Mouse (Mus musculus) limb, embryonic 15.5 days (tissue): ENCODE results near the gene Grik1. TPM values are rescaled to one million over a fixed set of nuclear protein-coding genes. Genes with fewer than 3 reads are reported as not detected.

Experiments used
- ATAC-seq: fragments of 200-750 bp; cut with Nextera tagmentation; 2 replicates; pipeline ENCODE4 v1.8.0; 2017; ENCODE audit warnings: low read depth, moderate TSS enrichment; ENCODE audit not compliant: insufficient number of reproducible peaks, low FRiP score, low TSS enrichment
- H3K27ac ChIP-seq: fragments of 300-500 bp; sonication (generic); 2 replicates; pipeline ENCODE4 v1.5.1; 2015; ENCODE audit warnings: moderate library complexity, mild to moderate bottlenecking, inconsistent platforms
- H3K27me3 ChIP-seq: fragments of 300-500 bp; sonication (generic); 2 replicates; pipeline ENCODE4 v1.6.1; 2015; ENCODE audit warnings: inconsistent platforms
- H3K36me3 ChIP-seq: fragments of 300-500 bp; sonication (generic); 2 replicates; pipeline ENCODE4 v1.6.1; 2015; ENCODE audit warnings: inconsistent platforms
- H3K4me1 ChIP-seq: fragments of 300-500 bp; sonication (generic); 2 replicates; pipeline ENCODE4 v1.6.1; 2015; ENCODE audit warnings: inconsistent platforms
- H3K4me2 ChIP-seq: fragments of 300-500 bp; sonication (generic); 2 replicates; pipeline ENCODE4 v1.6.1; 2015; ENCODE audit warnings: mild to moderate bottlenecking, inconsistent platforms
- H3K4me3 ChIP-seq: fragments of 300-500 bp; sonication (generic); 2 replicates; pipeline ENCODE4 v1.5.1; 2015; ENCODE audit warnings: mild to moderate bottlenecking, inconsistent platforms
- H3K9ac ChIP-seq: fragments of 300-500 bp; sonication (generic); 2 replicates; pipeline ENCODE4 v1.6.1; 2015; ENCODE audit warnings: inconsistent platforms
- H3K9me3 ChIP-seq: fragments of 300-500 bp; sonication (generic); 2 replicates; pipeline ENCODE4 v1.6.1; 2016; ENCODE audit warnings: inconsistent platforms
- WGBS: fragments of 180-500 bp; shearing (Covaris S2); methylation state at CpG from one replicate; pipeline ENCODE4 v1.1.7; 2015; 5-methylcytosine and 5-hydroxymethylcytosine counted together
- polyA plus RNA-seq: library from polyadenylated mRNA; unstranded; fragments of >200 nt; fragmentation: Nextera tagmentation; extraction: Ambion mirVana; gene quantifications from 2 replicates; pipeline ENCODE4 v1.2.1, GENCODE M21; 2015

Gene Grik1
- polyA plus RNA-seq, 1 experiment from 2014 or later: 2.8 TPM

- no peaks in the 10 kb centered on the region for H3K36me3 ChIP-seq
- H3K4me2 ChIP-seq: no peak overlapping the region
- no peaks in the 10 kb centered on the region for H3K9me3 ChIP-seq
- H3K27ac ChIP-seq: no peak overlapping the region
- no peaks in the 10 kb centered on the region for H3K27me3 ChIP-seq
- no peak overlapping the region for H3K9ac ChIP-seq
- H3K4me1 ChIP-seq: peaks cover 5% of the 10 kb centered on the region; the same call in 1 of the 2 replicates
- no peak overlapping the region for H3K4me3 ChIP-seq
- 22% methylated on average over 6 of the region's 6 CpGs for WGBS
- no peak for ATAC-seq
Measured at GRCm38 (mm10) chr16:88042458-88042857, 247.6 kb downstream of the Grik1 start.

GRCm38 (mm10) chr16:88038503-88039091 is 251.5 kb downstream of the Grik1 start:
- peaks cover 5% of the 10 kb centered on the region; the same call in 1 of the 2 replicates for H3K4me1 ChIP-seq
- H3K27ac ChIP-seq: no peak overlapping the region
- no peaks in the 10 kb centered on the region for H3K27me3 ChIP-seq
- 43% methylated on average over 11 of the region's 11 CpGs for WGBS
- ATAC-seq: no peak
- no peak overlapping the region for H3K9ac ChIP-seq
- H3K4me3 ChIP-seq: no peak overlapping the region
- no peaks in the 10 kb centered on the region for H3K9me3 ChIP-seq
- no peaks in the 10 kb centered on the region for H3K36me3 ChIP-seq
- H3K4me2 ChIP-seq: no peak overlapping the region

GRCm38 (mm10) chr16:87988805-87989204 is 301.3 kb downstream of the Grik1 start:
- no peak overlapping the region for H3K4me2 ChIP-seq
- no peak overlapping the region for H3K4me3 ChIP-seq
- no peak for ATAC-seq
- H3K36me3 ChIP-seq: no peaks in the 10 kb centered on the region
- 66% methylated on average over 2 of the region's 2 CpGs for WGBS
- H3K4me1 ChIP-seq: no peaks in the 10 kb centered on the region
- no peaks in the 10 kb centered on the region for H3K27me3 ChIP-seq
- no peaks in the 10 kb centered on the region for H3K9me3 ChIP-seq
- H3K27ac ChIP-seq: no peak overlapping the region
- no peak overlapping the region for H3K9ac ChIP-seq

GRCm38 (mm10) chr16:87984201-87984870 is 305.7 kb downstream of the Grik1 start:
- H3K4me3 ChIP-seq: no peak overlapping the region
- no peaks in the 10 kb centered on the region for H3K4me1 ChIP-seq
- H3K4me2 ChIP-seq: no peak overlapping the region
- no peak for ATAC-seq
- no peaks in the 10 kb centered on the region for H3K9me3 ChIP-seq
- no peak overlapping the region for H3K27ac ChIP-seq
- H3K9ac ChIP-seq: no peak overlapping the region
- no peaks in the 10 kb centered on the region for H3K36me3 ChIP-seq
- H3K27me3 ChIP-seq: no peaks in the 10 kb centered on the region

GRCm38 (mm10) chr16:87974076-87974443 is 316.0 kb downstream of the Grik1 start:
- H3K4me3 ChIP-seq: no peak overlapping the region
- no peak overlapping the region for H3K27ac ChIP-seq
- H3K36me3 ChIP-seq: no peaks in the 10 kb centered on the region
- H3K4me1 ChIP-seq: no peaks in the 10 kb centered on the region
- 83% methylated on average over 3 of the region's 3 CpGs for WGBS
- ATAC-seq: no peak
- no peaks in the 10 kb centered on the region for H3K9me3 ChIP-seq
- no peak overlapping the region for H3K9ac ChIP-seq
- no peaks in the 10 kb centered on the region for H3K27me3 ChIP-seq
- H3K4me2 ChIP-seq: no peak overlapping the region

GRCm38 (mm10) chr16:87973394-87974075 is 316.5 kb downstream of the Grik1 start:
- Histone ChIP-seq H3K4me1 (no peaks in the 10 kb centered on the region), H3K27ac (no peak overlapping the region), H3K4me2 (no peak overlapping the region), H3K27me3 (no peaks in the 10 kb centered on the region), H3K4me3 (no peak overlapping the region), H3K9ac (no peak overlapping the region), H3K9me3 (no peaks in the 10 kb centered on the region), H3K36me3 (no peaks in the 10 kb centered on the region)
- 73% methylated on average over 2 of the region's 2 CpGs for WGBS
- ATAC-seq: no peak

- H3K36me3 ChIP-seq: no peaks in the 10 kb centered on the region
- no peaks in the 10 kb centered on the region for H3K4me1 ChIP-seq
- H3K4me3 ChIP-seq: no peak overlapping the region
- H3K9me3 ChIP-seq: no peaks in the 10 kb centered on the region
- ATAC-seq: no peak
- WGBS: 43% methylated on average over 6 of the region's 6 CpGs
- H3K27me3 ChIP-seq: no peaks in the 10 kb centered on the region
- H3K4me2 ChIP-seq: no peak overlapping the region
- no peak overlapping the region for H3K27ac ChIP-seq
- H3K9ac ChIP-seq: no peak overlapping the region
Measured at GRCm38 (mm10) chr16:87971911-87972310, 318.2 kb downstream of the Grik1 start.

- Histone ChIP-seq H3K4me3 (no peak overlapping the region), H3K9ac (no peak overlapping the region), H3K36me3 (no peaks in the 10 kb centered on the region), H3K4me1 (no peaks in the 10 kb centered on the region), H3K27me3 (no peaks in the 10 kb centered on the region), H3K27ac (no peak overlapping the region), H3K9me3 (no peaks in the 10 kb centered on the region), H3K4me2 (no peak overlapping the region)
- 84% methylated on average over 3 of the region's 3 CpGs for WGBS
- ATAC-seq: no peak
Measured at GRCm38 (mm10) chr16:87969936-87970335, 320.1 kb downstream of the Grik1 start.

GRCm38 (mm10) chr16:87961419-87961818 is 328.6 kb downstream of the Grik1 start:
- no peaks in the 10 kb centered on the region for H3K27me3 ChIP-seq
- no peaks in the 10 kb centered on the region for H3K4me1 ChIP-seq
- no peak overlapping the region for H3K4me2 ChIP-seq
- no peak overlapping the region for H3K4me3 ChIP-seq
- H3K27ac ChIP-seq: no peak overlapping the region
- ATAC-seq: no peak
- H3K9ac ChIP-seq: no peak overlapping the region
- H3K36me3 ChIP-seq: no peaks in the 10 kb centered on the region
- 28% methylated on average over 6 of the region's 6 CpGs for WGBS
- H3K9me3 ChIP-seq: no peaks in the 10 kb centered on the region

GRCm38 (mm10) chr16:87957449-87957848 is 332.6 kb downstream of the Grik1 start:
- ATAC-seq: no peak
- H3K36me3 ChIP-seq: no peaks in the 10 kb centered on the region
- H3K4me3 ChIP-seq: no peak overlapping the region
- H3K9me3 ChIP-seq: no peaks in the 10 kb centered on the region
- H3K4me1 ChIP-seq: no peaks in the 10 kb centered on the region
- H3K4me2 ChIP-seq: no peak overlapping the region
- no peaks in the 10 kb centered on the region for H3K27me3 ChIP-seq
- H3K27ac ChIP-seq: no peak overlapping the region
- no peak overlapping the region for H3K9ac ChIP-seq
- 71% methylated on average over 10 of the region's 10 CpGs for WGBS

- Histone ChIP-seq H3K9ac (no peak overlapping the region), H3K4me1 (no peaks in the 10 kb centered on the region), H3K36me3 (no peaks in the 10 kb centered on the region), H3K27me3 (no peaks in the 10 kb centered on the region), H3K9me3 (no peaks in the 10 kb centered on the region), H3K27ac (no peak overlapping the region), H3K4me2 (no peak overlapping the region), H3K4me3 (no peak overlapping the region)
- no peak for ATAC-seq
- 70% methylated on average over 5 of the region's 5 CpGs for WGBS
Measured at GRCm38 (mm10) chr16:87956178-87956577, 333.9 kb downstream of the Grik1 start.

- H3K27me3 ChIP-seq: no peaks in the 10 kb centered on the region
- 74% methylated on average over 9 of the region's 9 CpGs for WGBS
- H3K4me1 ChIP-seq: no peaks in the 10 kb centered on the region
- no peaks in the 10 kb centered on the region for H3K36me3 ChIP-seq
- H3K4me2 ChIP-seq: no peak overlapping the region
- no peak overlapping the region for H3K4me3 ChIP-seq
- ATAC-seq: no peak
- no peak overlapping the region for H3K9ac ChIP-seq
- no peaks in the 10 kb centered on the region for H3K9me3 ChIP-seq
- no peak overlapping the region for H3K27ac ChIP-seq
Measured at GRCm38 (mm10) chr16:87954715-87955441, 335.2 kb downstream of the Grik1 start.
